Mouse (Mus musculus) kidney, adult 9 months (tissue): Measurements from ENCODE around the gene Pdcd7.
A peak's percentile ranks its signal among the peaks of the same experiment; 100 is the strongest.

Source experiments
- DNase-seq: peaks from one replicate; pipeline ENCODE4 v3.0.0; 2022

Gene Pdcd7

GRCm38 (mm10) chr9:65404331-65405183 lies 58.7 kb downstream of the Pdcd7 start:
- DNase-seq = peak; percentile 86

GRCm38 (mm10) chr9:65405184-65405449 lies 59.2 kb downstream of the Pdcd7 start:
- DNase-seq = no peak

- DNase-seq = no peak
Observed at GRCm38 (mm10) chr9:65407327-65407726, 61.4 kb downstream of the Pdcd7 start.

DNA sequence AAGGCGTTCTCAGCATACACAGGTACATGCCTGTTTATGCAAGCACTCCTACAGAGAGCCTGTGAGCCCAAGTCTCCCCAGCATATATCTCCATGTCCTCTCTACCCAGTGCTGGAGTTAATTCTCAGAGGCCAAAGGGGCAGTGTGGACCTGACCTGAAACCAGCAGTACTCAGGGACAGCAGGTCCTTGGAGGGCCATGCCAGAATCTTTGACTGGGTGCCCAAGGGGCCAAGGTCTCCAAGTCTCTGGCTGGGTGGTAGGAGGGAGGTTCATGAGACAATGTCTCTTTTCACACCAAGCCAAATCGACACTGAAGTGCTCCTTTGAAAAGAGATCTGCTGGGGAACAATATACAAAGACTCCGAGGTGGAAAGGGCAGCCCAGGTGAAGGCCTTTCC lies 62.0 kb downstream of the Pdcd7 start:
- peak; percentile 82 for DNase-seq

DNA sequence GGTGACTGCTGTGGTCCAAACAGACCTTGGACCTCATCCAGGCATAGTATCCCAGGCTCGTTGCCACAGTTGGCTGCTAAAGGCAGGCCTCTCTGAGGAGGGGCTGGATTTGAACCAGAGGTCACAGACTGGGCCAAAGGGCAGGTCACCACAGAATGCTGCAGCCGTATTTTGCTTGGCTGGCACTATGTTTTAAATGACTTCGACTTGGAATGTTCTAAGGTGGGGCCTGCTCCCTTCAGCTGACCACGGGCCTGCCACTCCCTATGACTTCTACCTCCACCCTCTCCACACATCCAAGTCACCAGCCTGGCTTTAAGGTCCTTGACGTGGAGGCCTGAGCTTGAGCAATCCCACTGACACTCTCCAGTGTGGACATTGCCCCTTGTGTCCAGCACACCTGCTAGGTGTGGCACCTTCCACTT lies 63.0 kb downstream of the Pdcd7 start:
- DNase-seq = peak; percentile 94
